In genomic region chr19:58550489-58550888, GRCm38 (mm10) we compare ENCODE assay signal across 32 mouse cellular contexts. TPM values are rescaled to one million over a fixed set of nuclear protein-coding genes. Genes with fewer than 3 reads are reported as not detected.
A peak's percentile ranks its signal among the peaks of the same experiment; 100 is the strongest.
DNase-seq lines count a peak whose midpoint lies in the region; ATAC-seq and TF ChIP-seq lines count a peak whose summit lies in the region.
"Had no signal": no experiment of that assay in that cellular context is flagged by ENCODE, and none has a peak within 500 bp of the region (broad histone marks: within the 10 kb centered on the region; RNA-seq: fewer than 3 reads in every experiment).

No protein-coding gene starts in this region.

- H3K4me2 ChIP-seq in midbrain, postnatal 0 days (ENCODE audit: low read depth, low read length, poor library complexity, severe bottlenecking) = no peak overlapping the region
- H3K4me2 ChIP-seq: embryonic facial prominence, embryonic 13.5 days; embryonic facial prominence, embryonic 15.5 days; forebrain, embryonic 13.5 days; forebrain, embryonic 15.5 days had no signal

- H3K4me1 ChIP-seq in midbrain, postnatal 0 days (ENCODE audit: insufficient read depth, low read length) = no peaks in the 10 kb centered on the region
- H3K4me1 ChIP-seq: forebrain, embryonic 13.5 days; forebrain, embryonic 15.5 days had no signal

- no peaks in the 10 kb centered on the region for H3K9me3 ChIP-seq in midbrain, postnatal 0 days (ENCODE audit: low read length)
- H3K9me3 ChIP-seq: embryonic facial prominence, embryonic 13.5 days; embryonic facial prominence, embryonic 15.5 days; forebrain, embryonic 13.5 days; forebrain, embryonic 15.5 days had no signal

- no peak overlapping the region for H3K4me3 ChIP-seq in layer of hippocampus, adult 2 months
- no peak overlapping the region for H3K4me3 ChIP-seq in midbrain, postnatal 0 days (ENCODE audit: low read depth, low read length)
- H3K4me3 ChIP-seq: embryonic facial prominence, embryonic 13.5 days; embryonic facial prominence, embryonic 15.5 days; erythroblast, embryonic 14.5 days; forebrain, embryonic 13.5 days; forebrain, embryonic 15.5 days had no signal

- H3K36me3 ChIP-seq in midbrain, postnatal 0 days (ENCODE audit: insufficient read depth, low read length) = no peaks in the 10 kb centered on the region
- H3K36me3 ChIP-seq: embryonic facial prominence, embryonic 13.5 days; embryonic facial prominence, embryonic 15.5 days; forebrain, embryonic 15.5 days; G1E had no signal

- DNase-seq in 3134 (ENCODE audit: extremely low read depth, insufficient read length, low spot score) (peak; percentile 43), 3T3-L1 (ENCODE audit: low read depth, low spot score) (peak; percentile 70), NIH3T3 (ENCODE audit: low read depth) (peak; percentile 54)
- DNase-seq in fibroblast of lung, adult 2 months (ENCODE audit: low read depth) = peak; percentile 23
- DNase-seq in layer of hippocampus, adult 2 months (ENCODE audit: low spot score in 2 of 2) = no peak
- no peak for DNase-seq in ovary, adult 18-20 months (ENCODE audit: low spot score)
- no peak for DNase-seq in midbrain, postnatal 0 days (ENCODE audit: low spot score)
- DNase-seq: adrenal gland, adult 2 months; adrenal gland, postnatal 10 days; adrenal gland, postnatal 25 days; cerebellum, adult 11 months; cerebellum, adult 18-20 months; cerebellum, adult 8-10 months; cerebellum, adult 9-11 months; cerebellum, postnatal 14 days; cerebellum, postnatal 36 days; embryo, embryonic 11 days; forebrain, postnatal 0 days had no signal

- no peak overlapping the region for H3K27ac ChIP-seq in layer of hippocampus, adult 2 months
- H3K27ac ChIP-seq in midbrain, postnatal 0 days (ENCODE audit: low read depth, low read length) = no peak overlapping the region
- H3K27ac ChIP-seq: embryonic facial prominence, embryonic 13.5 days; embryonic facial prominence, embryonic 15.5 days; forebrain, embryonic 13.5 days; forebrain, embryonic 15.5 days had no signal

- no peaks in the 10 kb centered on the region for H3K27me3 ChIP-seq in midbrain, postnatal 0 days (ENCODE audit: insufficient read depth, low read length)
- H3K27me3 ChIP-seq: CH12.LX; embryonic facial prominence, embryonic 15.5 days had no signal

- no peak for ATAC-seq in activated CD4-positive, CD25-positive, alpha-beta regulatory T cell, adult 4 months
- no peak for ATAC-seq in midbrain, postnatal 0 days (ENCODE audit: low FRiP score)
- ATAC-seq: CD4-positive, CD25-positive, alpha-beta regulatory T cell, adult 4 months; forebrain, embryonic 13.5 days; forebrain, embryonic 15.5 days; forebrain, postnatal 0 days had no signal

- WGBS in midbrain, postnatal 0 days = 83% methylated on average over 1 of the region's 1 CpGs

- H3K9ac ChIP-seq in midbrain, postnatal 0 days (replicated peaks; ENCODE audit: low read length, poor library complexity, severe bottlenecking) = no peak overlapping the region
- H3K9ac ChIP-seq: embryonic facial prominence, embryonic 13.5 days; embryonic facial prominence, embryonic 15.5 days; forebrain, embryonic 13.5 days; forebrain, embryonic 15.5 days; forebrain, postnatal 0 days had no signal

- no peak for TF ChIP-seq CTCF in layer of hippocampus, adult 2 months (conservative IDR thresholded peaks at IDR 0.05)
- TF ChIP-seq CTCF in midbrain, postnatal 0 days (IDR thresholded peaks at IDR 0.05) = no peak

RNA-seq across cellular contexts. Expression of gene Ccdc172, which starts 38.7 kb away (rescaled TPM):
- total RNA-seq in layer of hippocampus, adult 2 months (2021) = not detected
- polyA plus RNA-seq in activated CD4-positive, CD25-positive, alpha-beta regulatory T cell, adult 4 months (2017; shearing (Covaris generic)) = not detected
- not detected in 2 replicates for total RNA-seq in midbrain, postnatal 0 days (2014; rRNA removed)
- polyA plus RNA-seq in midbrain, postnatal 0 days (2015; fragmentation: Nextera tagmentation; extraction: Ambion mirVana) = not detected in 2 replicates
- total RNA-seq: adrenal gland, adult 2 months; adrenal gland, postnatal 10 days; adrenal gland, postnatal 25 days; adrenal gland, postnatal 4 days; CH12.LX; common myeloid progenitor, adult 5-6 weeks; forebrain, postnatal 0 days; G1E had no signal
- polyA plus RNA-seq: adrenal gland, adult 2 months; brain, embryonic 14.5 days; CD4-positive, CD25-positive, alpha-beta regulatory T cell, adult 4 months; embryonic facial prominence, embryonic 11.5 days; embryonic facial prominence, embryonic 13.5 days; embryonic facial prominence, embryonic 15.5 days; erythroblast, embryonic 14.5 days; forebrain, embryonic 11.5 days; forebrain, embryonic 13.5 days; forebrain, embryonic 15.5 days; forebrain, postnatal 0 days; G1E had no signal

Comparison
In these comparisons a context has a peak if more than half of its experiments do, and no peak if none do; other contexts are left out.
1. DNase-seq: peak in 3134 (single experiment), 3T3-L1 (single experiment), NIH3T3 (single experiment) and fibroblast of lung, adult 2 months (single experiment); none in layer of hippocampus, adult 2 months (0 of 2), ovary, adult 18-20 months (single experiment) and midbrain, postnatal 0 days (single experiment).